Mouse (Mus musculus) MN1 (cell line): ENCODE measurements around the gene Oxnad1.
"Not testable (repeated sequence)": the region's sequence is repeated elsewhere in the genome, so short reads cannot be mapped to it uniquely, and the experiment has no call there.

ENCODE experiments used
- DNase-seq: peaks from one replicate; pipeline ENCODE4 v3.0.0-alpha.2; 2016; ENCODE audit warnings: low spot score

Gene Oxnad1

DNA sequence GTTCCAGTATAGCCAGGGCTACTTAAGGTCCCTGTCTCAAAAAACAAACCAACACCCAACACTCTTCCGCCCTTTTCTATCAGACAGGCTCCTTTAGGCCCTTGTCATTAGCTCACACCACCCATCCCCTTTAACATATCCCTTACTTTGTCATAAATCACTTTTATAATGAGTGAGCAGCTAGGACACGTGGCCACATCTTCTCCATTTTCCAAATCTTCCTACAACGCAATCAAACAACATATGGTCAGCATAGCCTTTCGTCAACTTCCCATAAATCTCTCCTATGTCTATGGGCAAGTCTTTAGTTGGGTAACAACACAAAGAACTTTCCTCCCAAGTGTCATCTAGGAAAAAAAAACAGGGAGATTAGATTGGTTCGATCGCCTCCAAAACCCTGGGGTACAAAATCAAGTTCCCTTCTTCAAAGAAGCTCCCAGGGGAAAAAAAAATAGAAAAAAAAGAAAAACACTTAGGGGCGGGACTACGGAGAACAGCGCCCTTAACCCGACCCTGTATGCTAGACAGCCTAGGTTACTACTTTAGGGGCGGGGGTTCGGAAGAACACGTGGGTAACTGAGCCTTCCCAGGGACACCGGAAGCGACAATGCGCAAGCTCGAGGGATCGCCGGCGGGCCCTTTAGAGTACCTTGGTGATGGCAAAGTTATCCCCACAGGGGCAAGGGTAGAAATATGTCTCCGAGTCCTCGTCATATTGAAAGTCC is at the start of gene Oxnad1:
TSS of gene Oxnad1 (plus strand) at position 614 of the 725 bp plus-strand sequence.
- DNase-seq, result peak; percentile 95

DNA sequence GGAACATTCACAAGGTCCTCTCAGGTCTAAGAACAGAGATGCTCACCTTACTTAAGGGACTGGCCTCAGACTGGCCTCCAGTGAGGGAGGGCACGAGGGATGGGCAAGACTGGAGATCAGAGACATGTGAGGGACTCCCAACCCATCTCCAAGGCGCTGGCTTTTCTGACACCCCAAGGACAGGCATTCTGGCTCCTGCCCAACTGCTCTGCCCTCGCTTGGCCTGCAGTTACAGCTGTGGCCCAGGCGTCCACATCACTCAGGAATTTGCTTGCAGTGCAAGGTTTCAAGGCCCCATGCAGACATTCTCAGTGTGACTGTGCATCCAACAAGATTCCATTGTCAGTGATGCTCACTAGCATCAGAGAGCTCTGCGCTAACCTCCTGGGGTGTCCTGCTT is 48.7 kb upstream of the Oxnad1 start:
- DNase-seq, result no peak

DNA sequence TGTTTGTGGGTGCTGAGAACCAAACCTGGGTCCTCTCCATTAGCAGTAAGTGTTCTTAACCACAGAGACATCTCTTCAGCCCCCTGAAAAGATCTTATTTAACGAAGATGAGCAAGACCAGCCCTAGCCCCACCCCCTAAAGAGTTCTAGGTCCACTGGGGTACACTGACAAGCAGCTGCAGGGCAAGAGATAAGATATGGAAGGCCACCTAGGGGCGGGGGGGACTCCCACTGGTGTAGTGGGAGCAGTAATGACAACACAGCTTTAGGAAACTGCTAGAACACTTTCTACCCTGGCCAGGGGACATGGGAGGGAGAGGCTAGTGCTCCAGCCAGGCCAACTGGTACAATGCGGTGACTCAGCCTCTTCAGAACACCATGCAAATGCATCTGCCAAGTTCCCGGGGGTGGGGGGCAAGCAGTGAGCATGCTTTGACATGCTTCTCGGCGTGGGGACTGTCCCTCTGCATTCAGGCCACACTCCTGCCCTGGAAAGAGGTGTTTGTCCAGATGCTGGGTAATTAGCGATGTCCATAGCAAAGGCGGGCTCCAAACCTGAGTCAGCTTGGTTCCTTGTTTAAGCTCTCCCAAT is 47.4 kb upstream of the Oxnad1 start:
- DNase-seq, result no peak

DNA sequence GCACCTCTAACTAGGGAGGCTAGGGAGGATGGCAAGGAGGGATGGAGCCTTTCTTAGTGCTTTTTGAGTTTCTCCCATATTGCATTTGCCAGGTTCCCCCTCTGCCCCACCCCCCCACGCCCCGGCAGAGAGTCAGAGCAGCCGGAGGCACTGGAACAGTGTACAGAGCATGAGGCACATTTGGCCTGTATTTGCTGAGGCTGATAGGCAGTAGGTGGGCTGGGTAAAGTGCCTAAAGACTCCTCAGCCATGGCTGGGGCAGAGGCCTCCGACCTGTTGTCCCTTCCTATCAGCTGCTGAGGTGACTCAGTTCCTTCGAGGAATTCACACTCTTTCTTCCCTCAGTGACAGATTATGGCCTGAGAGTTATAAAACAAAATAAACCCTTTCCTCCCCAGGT is 43.1 kb upstream of the Oxnad1 start:
- no peak for DNase-seq

DNA sequence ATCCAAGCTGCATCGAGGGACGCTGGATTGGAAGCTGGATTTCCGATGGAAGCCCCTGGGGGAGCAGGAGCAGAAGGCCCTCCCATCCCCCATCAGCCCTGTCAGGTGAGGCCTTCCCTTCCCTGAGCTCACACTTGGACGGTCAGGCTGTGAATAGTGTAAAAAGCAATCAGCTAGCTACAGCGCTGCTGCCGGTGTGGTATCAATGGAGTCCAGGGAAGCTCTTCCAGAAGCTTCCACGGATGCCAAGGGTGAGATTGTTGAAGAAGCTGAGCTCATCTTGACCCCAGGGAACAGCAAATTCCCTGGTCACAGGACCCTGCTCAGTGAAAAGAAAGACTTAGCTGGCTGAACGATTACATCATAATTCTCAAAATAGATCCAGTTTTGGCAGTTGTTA is 38.8 kb upstream of the Oxnad1 start:
- no peak for DNase-seq

DNA sequence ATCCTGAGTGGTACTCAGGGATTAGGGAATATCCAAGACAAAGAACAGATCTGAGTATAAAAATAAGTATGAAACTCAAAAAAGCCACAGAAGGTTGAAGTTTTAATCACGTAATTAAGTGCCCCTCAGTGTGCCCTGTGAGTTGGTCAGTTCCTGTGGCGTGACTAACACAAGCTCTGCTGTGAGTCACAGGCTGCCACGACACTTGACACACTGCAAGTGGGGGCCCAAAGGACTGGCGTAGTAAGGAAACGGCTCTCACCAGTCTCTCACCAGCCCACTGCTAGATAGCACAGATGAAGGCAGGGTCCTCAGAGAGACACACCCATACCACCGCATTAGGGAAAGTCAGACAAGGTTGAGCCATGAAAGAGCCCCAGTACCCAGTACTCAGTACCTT is 35.0 kb upstream of the Oxnad1 start:
- DNase-seq, result peak; percentile 21

DNA sequence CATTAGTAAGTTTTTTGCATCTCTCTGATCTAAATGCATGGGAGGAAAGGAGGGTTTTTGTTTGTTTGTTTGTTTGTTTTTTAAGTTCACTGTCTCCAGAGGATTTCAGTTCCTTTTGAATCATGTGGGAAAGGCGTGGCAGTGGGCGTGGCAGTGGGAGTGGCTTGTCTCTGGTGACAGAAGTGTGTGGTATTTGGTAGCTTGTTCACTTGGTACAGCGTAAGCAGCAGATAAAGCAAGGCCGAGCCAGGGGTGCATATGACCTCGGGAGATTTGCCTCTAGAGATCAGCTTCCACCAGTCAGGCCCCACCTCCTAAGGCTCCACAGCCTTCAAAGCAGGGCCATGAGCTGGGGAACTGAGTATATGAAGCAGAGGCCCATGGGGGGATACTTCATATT is 31.3 kb upstream of the Oxnad1 start:
- no peak for DNase-seq

DNA sequence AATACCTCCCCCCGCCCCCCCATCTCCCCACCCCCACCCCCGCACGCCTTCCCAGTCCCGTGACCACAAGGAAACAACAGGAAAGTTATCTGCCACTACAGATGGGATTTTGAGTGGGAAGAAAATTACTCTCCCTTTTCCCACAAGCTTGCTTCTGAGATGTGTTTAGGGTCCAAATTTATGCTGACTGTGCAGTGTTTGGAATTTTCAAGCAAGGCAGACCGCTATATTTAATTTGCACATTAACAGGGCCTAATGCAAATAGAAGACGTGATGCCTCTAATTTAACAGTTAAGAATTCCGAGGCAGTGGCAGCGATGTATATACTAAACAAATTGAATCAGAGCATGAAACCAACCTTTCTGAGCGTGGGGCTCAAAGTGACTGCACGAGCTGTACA is 30.4 kb upstream of the Oxnad1 start:
- DNase-seq, result no peak

DNA sequence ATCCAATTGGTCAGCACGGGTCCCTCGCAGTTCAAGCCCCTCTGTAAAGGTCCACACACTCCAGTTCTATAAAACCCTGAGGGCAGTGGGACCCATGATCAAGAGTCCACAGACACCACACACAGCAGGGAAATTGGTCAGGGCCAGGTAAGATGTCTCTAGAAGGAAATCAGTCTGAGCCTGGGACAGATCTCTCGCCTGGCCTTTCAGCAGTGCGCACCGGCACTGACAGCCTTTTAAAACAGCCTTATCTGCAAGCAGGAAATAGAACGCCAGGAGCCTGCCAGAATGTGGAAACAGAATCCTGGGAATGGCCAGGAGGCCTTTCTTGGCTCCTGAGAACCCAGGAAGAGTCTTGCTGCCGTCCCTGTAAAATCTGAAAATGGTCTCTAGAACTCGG is 29.4 kb upstream of the Oxnad1 start:
- no peak for DNase-seq

DNA sequence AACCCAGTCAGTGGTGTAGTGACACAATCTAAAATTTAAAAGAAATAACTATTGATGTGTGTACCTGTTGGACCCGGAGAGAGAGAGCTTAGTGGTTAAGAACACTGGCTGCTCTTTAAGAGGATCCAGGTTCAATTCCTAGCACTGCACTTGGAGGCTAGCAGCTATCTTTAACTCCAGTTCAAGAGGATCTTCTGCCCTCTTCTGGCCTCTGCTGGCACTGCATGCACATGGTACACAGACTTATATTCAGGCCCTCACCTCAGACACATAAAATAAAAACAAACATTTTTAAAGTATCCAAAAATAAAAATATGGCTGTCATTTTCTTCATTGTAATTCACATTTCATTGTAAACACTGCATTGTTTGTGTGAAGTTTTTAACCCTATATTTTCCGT is 28.5 kb upstream of the Oxnad1 start:
- DNase-seq, result no peak

DNA sequence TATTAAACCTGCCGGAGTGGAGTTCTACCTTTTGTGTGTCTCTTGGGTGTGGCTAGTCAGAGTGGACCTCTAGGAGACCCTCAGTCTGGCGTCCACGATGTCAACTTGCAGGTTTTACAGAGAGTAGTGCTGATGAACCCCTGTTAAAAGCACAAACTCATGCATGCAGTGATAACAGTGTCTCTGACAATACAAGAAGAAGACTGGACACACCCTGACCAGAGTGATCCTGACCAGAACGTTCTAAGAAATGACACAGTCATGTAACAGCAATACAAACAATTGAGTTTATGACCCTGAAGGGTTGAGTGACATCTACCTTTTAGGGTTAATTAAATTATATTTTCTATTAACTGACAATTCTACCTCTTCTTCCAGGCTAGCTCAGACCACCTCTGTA is 27.5 kb upstream of the Oxnad1 start:
- DNase-seq, result no peak

DNA sequence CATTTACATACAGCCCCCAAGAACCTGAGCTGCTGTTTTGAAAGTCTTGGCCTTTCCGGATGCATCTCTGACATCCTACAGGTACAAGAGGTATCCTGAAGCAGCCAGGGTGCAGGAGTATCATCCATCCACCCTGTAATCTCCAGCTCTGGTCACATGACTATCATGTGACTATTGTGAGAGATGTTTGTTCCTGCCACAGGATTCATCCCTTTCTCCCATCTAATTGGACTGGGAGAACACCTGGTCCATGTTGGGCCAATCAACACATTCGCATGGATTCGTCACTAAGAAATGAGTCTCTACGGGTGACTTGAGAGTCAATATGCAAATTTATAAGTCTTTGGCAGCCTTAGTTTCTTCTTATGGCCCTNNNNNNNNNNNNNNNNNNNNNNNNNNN is 23.8 kb upstream of the Oxnad1 start:
- DNase-seq, result no peak

DNA sequence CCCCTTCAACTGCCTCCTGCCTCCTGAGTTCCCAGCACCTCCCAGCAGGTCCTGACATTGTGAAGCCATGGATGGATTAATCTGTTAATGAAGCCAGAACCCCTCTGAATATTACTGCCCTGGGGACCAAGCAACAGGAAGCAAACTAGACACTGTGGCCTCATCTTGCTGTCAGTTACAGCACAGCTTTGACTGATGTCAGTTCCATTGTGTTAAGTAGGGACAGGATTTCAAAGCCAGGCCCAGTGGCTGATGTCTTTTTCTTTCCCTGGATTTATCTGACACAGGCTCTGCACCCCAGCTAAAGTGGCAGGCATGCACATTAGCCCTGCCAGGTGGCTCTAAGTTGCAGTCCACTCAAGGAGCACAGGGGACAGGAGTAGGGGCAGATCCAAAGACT is 12.4 kb upstream of the Oxnad1 start:
- no peak for DNase-seq

DNA sequence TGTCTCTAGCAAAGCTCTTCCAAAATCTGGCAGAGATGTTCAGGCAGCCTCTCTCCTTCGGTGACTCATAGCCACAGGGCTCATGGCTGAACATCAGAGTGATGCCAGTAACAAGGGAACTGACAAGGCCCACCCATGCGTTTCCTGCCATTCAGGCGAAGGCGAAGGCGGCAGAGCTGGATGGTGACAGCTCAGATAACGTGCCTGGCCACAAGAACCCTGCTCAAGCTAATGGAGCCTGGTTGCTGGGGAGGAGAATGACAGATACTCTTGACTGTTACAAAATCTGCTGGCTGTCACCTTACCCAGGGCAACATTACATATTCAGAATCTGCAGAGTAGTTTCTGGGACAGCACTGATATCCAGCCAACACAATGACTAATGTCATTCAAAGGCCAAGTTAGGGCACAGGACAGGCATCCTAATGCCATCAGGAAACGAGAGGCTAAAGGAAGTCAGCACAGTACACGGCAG is 11.9 kb upstream of the Oxnad1 start:
- DNase-seq, result peak; percentile 75

DNA sequence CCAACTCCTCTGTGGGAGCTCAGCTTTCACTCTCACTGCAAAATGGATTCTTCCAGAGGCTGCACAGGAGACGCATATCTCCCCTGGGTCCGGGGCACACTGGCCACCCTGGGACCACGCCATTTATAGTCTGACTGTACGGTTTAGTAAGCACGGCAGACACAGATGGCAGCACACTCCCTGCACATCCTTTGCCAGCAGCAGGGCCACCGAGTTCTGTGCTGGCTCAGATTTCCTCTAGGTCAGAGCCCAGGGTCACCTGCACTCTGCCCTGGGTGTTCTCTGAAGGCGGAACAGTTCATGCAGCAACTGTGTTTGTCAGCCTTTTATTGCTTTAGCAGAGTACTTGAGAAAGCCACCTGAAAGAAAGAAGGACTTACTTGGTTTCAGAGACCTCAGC is 11.3 kb upstream of the Oxnad1 start:
- DNase-seq, result no peak

DNA sequence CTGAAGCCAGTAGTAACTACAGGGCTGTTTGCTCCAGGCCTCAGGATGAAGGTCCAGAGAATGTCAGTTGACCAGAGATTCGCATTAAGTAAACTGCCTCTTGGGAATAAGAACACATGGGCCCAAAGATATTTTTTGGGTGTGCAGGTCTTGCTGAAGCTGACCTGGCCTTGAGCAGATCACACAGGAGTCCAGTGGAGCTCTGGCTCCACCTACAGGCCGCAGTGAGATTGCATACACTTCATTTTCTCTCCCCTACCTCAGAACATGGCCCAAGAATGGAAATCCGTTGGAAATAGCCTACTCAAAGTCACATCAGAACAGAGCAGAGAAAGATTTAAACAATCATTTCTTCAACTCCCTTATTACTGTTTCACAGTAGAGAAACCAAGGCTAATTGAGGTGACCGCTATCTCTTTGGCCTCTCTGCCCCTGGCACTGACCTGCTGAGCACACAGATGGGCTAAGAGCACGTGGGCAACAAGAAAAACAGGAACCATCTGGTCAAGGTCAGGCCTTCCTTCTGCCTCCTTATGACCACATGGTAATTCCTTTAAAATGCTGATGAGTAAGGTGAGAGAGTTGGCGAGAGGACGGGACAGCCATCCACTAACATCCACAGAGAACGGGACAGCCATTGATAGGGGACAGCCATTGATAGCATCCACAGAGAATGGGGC is 8.1 kb upstream of the Oxnad1 start:
- DNase-seq, result peak; percentile 82

DNA sequence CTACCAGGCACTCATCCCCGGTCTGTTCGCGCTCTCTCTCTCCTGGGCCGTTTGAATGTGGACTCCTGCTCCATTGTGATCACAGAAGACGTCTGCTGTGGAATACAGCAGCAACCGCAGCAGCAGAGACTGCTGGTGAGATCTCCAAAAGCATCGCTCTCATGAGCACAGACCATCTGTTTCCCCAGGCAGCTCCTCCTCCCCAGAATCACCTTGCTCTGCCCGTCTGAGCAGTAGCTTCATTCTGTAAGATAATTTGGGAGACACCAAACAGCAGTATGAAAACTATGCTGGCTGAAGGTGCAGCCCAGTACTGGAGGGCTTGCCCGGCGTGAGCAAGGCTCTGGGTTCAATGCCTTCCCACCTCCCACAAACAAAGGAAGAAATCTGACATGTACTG is 4.1 kb upstream of the Oxnad1 start:
- no peak for DNase-seq

DNA sequence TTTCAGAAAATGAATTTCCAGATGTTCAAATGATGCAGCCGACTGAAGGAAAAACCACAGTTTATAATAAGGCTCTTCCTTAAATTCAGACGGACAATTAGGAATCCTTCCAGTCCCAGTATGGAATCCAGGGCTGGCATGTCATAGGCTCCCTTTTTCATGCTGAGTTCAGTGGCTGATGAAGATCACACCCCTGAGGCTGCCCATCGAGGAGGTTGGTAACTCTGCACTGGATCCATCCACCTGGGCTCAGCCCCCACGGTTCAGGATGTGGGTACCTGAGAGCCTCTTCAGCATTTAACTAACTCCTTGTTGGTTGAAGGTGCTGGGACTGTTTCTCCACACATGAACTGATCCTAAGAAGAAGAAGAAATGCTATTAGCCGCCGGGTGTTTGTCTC is 2.3 kb upstream of the Oxnad1 start:
- DNase-seq, result no peak

DNA sequence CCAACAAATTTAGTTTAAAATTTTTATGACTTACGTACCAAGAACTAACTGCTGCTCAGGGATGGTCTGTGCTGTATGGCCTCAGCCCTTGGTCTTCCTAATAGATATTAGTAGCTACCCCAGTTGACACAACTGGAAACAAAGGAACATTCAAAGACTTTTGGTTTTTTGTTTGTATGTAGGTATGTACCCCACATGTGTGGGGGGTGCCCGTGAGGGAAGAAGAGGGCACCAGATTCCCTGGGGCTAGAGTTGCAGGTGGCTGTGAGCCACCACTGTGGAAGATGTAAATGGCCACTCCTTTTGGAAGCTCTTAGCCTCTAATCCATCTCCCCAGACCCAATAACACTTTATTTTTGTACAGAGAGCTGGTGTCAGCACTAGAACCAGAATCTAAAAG is 1.7 kb upstream of the Oxnad1 start:
- no peak for DNase-seq

DNA sequence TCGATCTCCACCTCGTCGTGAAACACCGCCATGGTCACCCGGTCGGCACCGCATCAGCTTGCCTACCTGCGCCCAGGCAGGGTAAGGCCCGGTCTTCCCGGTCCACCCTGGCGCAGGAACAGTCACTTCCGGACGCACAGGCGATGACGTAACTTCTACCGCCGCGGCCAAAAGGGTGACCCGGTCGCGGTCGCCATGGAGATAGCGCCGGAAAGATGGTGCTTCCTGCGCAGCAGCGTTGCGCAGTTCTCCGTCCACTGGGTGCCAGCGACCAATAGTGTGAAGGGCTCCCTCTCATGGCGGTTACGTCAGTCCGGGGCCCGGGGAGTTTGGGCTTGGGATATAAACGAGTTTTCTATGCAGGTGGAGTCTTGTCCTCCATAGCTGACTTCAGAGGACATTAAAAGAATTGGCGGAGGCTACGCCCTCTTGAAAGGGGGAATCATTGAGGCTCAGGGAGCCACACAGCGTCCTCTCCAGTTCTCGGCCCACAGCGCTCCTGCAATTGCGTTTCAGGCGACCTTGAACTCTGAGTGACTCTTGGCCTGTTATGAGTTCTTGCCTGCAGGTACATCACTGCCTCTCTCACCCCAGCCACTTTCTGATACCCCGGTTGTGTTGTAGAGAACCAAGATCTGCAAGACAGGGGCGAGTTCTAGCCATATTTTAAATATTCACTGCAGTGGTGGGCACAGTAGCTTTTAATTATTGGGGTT is 470 bp downstream of the Oxnad1 start, which contains the start of gene Dph3:
TSS of gene Dph3 (minus strand) at position 244 of the 716 bp plus-strand sequence.
- DNase-seq, result peak; percentile 98

DNA sequence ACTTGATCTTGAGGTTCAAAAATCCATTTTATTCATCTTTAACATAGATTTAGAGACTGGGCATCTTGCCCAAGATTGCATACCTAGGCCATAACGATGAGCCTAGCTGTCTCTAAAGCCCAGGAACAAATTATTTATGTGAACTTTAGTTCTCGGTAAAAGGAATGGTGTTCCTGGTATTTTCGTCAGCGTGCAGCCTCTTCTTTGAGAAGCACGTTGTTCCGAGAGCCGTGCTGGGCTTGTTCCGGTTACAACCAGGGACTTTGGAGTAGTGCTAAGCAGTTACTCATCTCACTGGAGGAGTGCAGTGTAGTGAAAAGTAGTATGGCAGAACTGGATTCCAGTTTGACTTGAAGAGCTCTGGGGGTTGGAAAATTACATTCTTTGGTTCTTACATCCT is 1.1 kb downstream of the Oxnad1 start:
- peak; percentile 36 for DNase-seq

DNA sequence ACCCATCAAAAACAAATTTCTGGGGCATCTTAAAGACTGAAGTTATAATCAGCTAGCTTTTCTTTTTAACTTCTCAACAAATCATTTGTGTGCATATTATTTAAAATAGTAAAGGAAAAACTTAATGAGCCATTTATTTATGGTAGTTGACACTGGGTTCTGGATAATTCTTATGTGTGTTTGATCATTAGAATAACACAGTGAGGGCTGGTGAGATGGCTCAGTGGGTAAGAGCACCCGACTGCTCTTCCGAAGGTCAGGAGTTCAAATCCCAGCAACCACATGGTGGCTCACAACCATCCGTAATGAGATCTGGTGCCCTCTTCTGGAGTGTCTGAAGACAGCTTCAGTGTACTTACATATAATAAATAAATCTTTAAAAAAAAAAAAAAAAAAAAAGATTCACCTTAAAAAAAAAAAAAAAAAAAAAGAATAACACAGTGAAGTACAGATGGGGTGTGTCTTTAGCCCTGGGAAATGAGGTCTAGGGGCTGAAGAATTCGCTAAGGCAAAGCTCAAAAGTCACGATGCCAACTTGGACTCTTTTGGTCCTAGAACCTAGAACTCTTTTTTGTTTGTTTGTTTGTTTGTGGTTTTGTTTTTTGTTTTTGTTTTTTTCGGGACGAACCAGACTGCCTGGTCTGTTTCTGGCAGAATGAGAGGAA is 2.5 kb downstream of the Oxnad1 start:
- DNase-seq, result not testable (repeated sequence)
